Mouse (Mus musculus): ENCODE results near the gene Zfp770.

Gene Zfp770

DNA sequence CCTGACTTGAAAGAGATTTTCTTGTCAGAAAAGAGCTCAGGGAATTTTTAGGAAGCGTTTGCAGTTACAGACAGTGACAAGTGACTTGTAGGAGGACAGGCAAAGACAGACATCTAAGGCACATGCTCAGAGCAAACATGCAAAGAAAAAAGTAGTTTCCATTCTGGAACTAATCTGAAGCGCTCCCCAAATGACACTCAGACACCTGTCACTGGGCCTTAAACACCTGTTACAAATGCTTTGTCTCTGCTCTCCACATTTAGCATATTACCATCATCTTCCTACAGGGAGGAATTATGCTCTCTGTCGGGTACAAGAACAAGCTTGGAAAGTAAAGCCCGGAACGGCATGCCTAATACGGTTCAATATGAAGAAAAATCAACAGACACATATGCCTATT lies 57.4 kb downstream of the Zfp770 start:
- DNase-seq (ENCODE audit: low spot score): no peak

All from ovary, postnatal 14 days (tissue).